Mouse (Mus musculus) heart, embryonic 15.5 days (tissue): ENCODE results near the gene Gm16181. TPM values are rescaled to one million over a fixed set of nuclear protein-coding genes. Genes with fewer than 3 reads are reported as not detected.

Experiments
- ATAC-seq: fragments of 200-750 bp; cut with Nextera tagmentation; replicated peaks from 2 replicates; pipeline ENCODE4 v1.8.0; 2017; ENCODE audit warnings: low read depth, moderate TSS enrichment; ENCODE audit not compliant: insufficient number of reproducible peaks, insufficient read depth, low FRiP score
- H3K27ac ChIP-seq: fragments of 300-500 bp; sonication (generic); 2 replicates; pipeline ENCODE4 v1.5.1; 2015; ENCODE audit warnings: mild to moderate bottlenecking, inconsistent platforms
- H3K27me3 ChIP-seq: fragments of 300-500 bp; sonication (generic); 2 replicates; pipeline ENCODE4 v1.6.1; 2015; ENCODE audit warnings: inconsistent platforms
- H3K36me3 ChIP-seq: fragments of 300-500 bp; sonication (generic); 2 replicates; pipeline ENCODE4 v1.6.1; 2015; ENCODE audit warnings: mild to moderate bottlenecking, inconsistent platforms
- H3K4me1 ChIP-seq: fragments of 300-500 bp; sonication (generic); replicated peaks from 2 replicates; pipeline ENCODE4 v1.6.1; 2015; ENCODE audit warnings: inconsistent platforms
- H3K4me2 ChIP-seq: fragments of 300-500 bp; sonication (generic); 2 replicates; pipeline ENCODE4 v1.6.1; 2015; ENCODE audit warnings: inconsistent platforms, mild to moderate bottlenecking, moderate library complexity
- H3K4me3 ChIP-seq: fragments of 300-500 bp; sonication (generic); 2 replicates; pipeline ENCODE4 v1.5.1; 2015; ENCODE audit warnings: mild to moderate bottlenecking, inconsistent platforms
- H3K9ac ChIP-seq: fragments of 300-500 bp; sonication (generic); 2 replicates; pipeline ENCODE4 v1.6.1; 2015; ENCODE audit warnings: mild to moderate bottlenecking, inconsistent platforms
- H3K9me3 ChIP-seq: fragments of 300-500 bp; sonication (generic); replicated peaks from 2 replicates; pipeline ENCODE4 v1.6.1; 2016; ENCODE audit warnings: inconsistent platforms
- WGBS: fragments of 180-500 bp; shearing (Covaris S2); methylation state at CpG from one replicate; pipeline ENCODE4 v1.1.7; 2015; ENCODE audit warnings: mixed read lengths; 5-methylcytosine and 5-hydroxymethylcytosine counted together
- polyA plus RNA-seq: library from polyadenylated mRNA; unstranded; fragments of >200 nt; fragmentation: Nextera tagmentation; extraction: Ambion mirVana; gene quantifications from 2 replicates; pipeline ENCODE4 v1.2.1, GENCODE M21; 2015

The Gm16181 gene
- polyA plus RNA-seq, 1 experiment from 2014 or later = 0.35 TPM

DNA sequence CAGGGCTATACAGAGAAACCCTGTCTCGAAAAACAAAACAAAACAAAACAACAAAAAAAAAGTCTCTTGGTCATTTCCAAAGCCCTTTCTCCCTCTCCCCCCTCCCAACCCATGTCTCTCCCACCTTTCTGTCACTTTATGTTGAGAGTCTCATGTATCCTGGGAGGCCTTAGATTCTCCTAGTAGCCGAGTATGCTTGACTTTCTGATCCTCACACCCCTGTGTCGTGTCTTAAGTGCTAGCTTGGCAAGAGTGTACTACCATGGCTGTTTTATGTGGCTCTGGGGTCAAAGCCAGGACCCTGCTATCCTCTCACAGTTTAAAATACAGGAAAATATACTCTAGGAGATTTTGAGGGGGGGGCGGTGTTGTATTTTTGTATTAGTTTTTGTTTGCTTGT lies 33.3 kb upstream of the Gm16181 start:
- H3K36me3 ChIP-seq = no peaks in the 10 kb centered on the region
- H3K27ac ChIP-seq = no peak overlapping the region
- H3K9me3 ChIP-seq = no peaks in the 10 kb centered on the region
- no peak for ATAC-seq
- no peak overlapping the region for H3K9ac ChIP-seq
- WGBS = 62% methylated on average over 4 of the region's 4 CpGs
- 0 out of 2 replicates have a peak overlapping the region, but pooled peaks have one; percentile 3 for H3K4me3 ChIP-seq
- H3K4me2 ChIP-seq = no peak overlapping the region
- peaks cover 5% of the 10 kb centered on the region; the same call in 1 of the 2 replicates for H3K4me1 ChIP-seq
- H3K27me3 ChIP-seq = no peaks in the 10 kb centered on the region

DNA sequence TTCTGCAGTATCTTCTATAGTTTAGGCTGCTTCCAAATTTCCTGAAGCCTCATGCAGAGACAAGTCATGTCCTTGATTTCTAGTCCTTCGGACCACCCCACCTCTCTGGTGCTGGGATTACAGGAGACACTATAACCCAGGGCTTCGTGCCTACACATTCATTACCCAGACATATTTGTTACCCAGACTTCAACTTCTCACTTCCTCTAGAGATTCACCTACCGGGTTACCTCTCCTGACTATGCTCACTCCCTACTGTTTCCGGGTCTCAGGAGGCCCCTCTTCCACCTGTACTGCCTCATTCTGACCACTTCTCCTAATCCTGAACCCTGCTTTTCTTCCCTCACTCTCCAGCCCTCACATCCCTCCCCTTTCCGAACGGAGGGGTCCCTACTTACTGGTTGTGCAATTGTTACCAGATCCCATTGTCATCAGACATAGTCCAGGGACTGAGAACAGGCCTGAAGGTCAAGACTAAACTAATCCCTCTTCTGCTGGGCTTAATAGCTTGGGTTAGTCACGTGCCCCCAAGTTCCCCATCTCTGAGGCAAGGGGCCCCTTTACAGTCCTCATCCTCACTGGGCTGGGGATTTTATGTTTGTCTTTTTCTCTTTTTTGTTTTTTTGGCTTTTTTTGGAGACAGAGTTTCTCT lies 32.5 kb upstream of the Gm16181 start, which contains the start of gene Lst1:
Gene Lst1, minus strand, starts transcription at position 481 of the 652 bp plus-strand sequence.
- Histone ChIP-seq H3K4me3 (0 out of 2 replicates have a peak within 1 kb of the TSS, but pooled peaks have one; percentile 3), H3K27me3 (no peaks in the 10 kb centered on the region), H3K9ac (no peak within 1 kb of the TSS), H3K36me3 (no peaks in the 10 kb centered on the region), H3K9me3 (no peaks in the 10 kb centered on the region), H3K4me1 (peaks cover 5% of the 10 kb centered on the region; the same call in 1 of the 2 replicates), H3K27ac (peak within 1 kb of the TSS; percentile 37; the same call in 1 of the 2 replicates), H3K4me2 (no peak within 1 kb of the TSS)
- 65% methylated on average over 7 of the region's 7 CpGs for WGBS
- no peak for ATAC-seq

- Histone ChIP-seq H3K4me3 (no peak overlapping the region), H3K4me2 (no peak overlapping the region), H3K27ac (peak overlapping the region; percentile 37; the same call in 1 of the 2 replicates), H3K9ac (no peak overlapping the region), H3K9me3 (no peaks in the 10 kb centered on the region), H3K4me1 (peaks cover 5% of the 10 kb centered on the region; the same call in 1 of the 2 replicates), H3K27me3 (peaks cover 8% of the 10 kb centered on the region), H3K36me3 (no peaks in the 10 kb centered on the region)
- 55% methylated on average over 1 of the region's 1 CpGs for WGBS
- ATAC-seq = no peak
These were observed 31.4 kb upstream of the Gm16181 start for GRCm38 (mm10) chr17:35189186-35189585.

GRCm38 (mm10) chr17:35190096-35190495 lies 30.5 kb upstream of the Gm16181 start:
- Histone ChIP-seq H3K9me3 (no peaks in the 10 kb centered on the region), H3K4me1 (peaks cover 8% of the 10 kb centered on the region), H3K27me3 (peaks cover 17% of the 10 kb centered on the region), H3K4me2 (no peak overlapping the region), H3K36me3 (no peaks in the 10 kb centered on the region), H3K27ac (peak overlapping the region; percentile 37; the same call in 1 of the 2 replicates), H3K4me3 (no peak overlapping the region), H3K9ac (no peak overlapping the region)
- no peak for ATAC-seq
- WGBS = 48% methylated on average over 4 of the region's 4 CpGs

DNA sequence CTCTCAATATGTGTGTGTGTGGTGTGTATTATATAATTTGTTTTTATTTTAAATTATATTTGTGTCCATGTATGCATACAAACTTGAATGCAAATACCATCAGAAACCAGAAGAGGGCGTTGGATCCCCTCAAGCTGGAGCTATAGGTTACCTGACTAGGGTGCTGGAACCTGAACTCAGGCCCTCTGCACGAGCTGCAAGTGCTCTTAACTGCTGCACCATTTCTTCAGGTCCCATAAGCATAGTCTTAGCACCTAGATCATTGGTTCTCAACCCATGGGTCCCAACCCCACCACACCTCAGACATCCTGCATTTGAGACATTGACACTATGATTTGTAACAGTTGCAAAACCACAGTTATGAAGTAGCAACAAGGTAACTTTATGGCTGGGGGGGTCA lies 28.9 kb upstream of the Gm16181 start:
- H3K9me3 ChIP-seq = no peaks in the 10 kb centered on the region
- no peak overlapping the region for H3K4me2 ChIP-seq
- H3K4me1 ChIP-seq = peaks cover 18% of the 10 kb centered on the region
- no peak for ATAC-seq
- H3K27me3 ChIP-seq = peaks cover 33% of the 10 kb centered on the region
- WGBS = 64% methylated on average over 2 of the region's 2 CpGs
- no peak overlapping the region for H3K27ac ChIP-seq
- H3K36me3 ChIP-seq = no peaks in the 10 kb centered on the region
- H3K4me3 ChIP-seq = no peak overlapping the region
- no peak overlapping the region for H3K9ac ChIP-seq

DNA sequence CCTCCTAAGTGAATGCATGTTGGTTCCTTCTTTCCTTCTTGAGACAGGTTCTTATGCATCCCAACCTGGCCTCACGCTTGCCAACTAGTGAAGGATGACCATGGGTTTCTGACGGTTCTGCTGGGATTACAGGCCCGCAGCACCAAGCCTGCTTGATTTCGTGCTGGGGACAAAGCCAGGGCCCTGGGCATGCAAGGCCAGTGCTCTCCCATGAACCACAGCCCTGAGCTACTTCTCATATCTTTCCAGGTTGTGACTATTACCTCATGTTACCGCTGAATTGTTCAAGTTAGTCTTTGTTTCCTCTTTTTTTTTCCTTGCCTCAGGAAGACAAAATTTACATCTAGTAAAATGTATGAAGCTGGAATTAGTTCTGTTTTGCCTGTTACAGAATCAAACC lies 27.7 kb upstream of the Gm16181 start:
- H3K4me2 ChIP-seq = no peak overlapping the region
- H3K9me3 ChIP-seq = no peaks in the 10 kb centered on the region
- WGBS = 71% methylated on average over 5 of the region's 5 CpGs
- H3K36me3 ChIP-seq = no peaks in the 10 kb centered on the region
- H3K9ac ChIP-seq = no peak overlapping the region
- no peak for ATAC-seq
- H3K27me3 ChIP-seq = peaks cover 40% of the 10 kb centered on the region
- no peak overlapping the region for H3K27ac ChIP-seq
- peaks cover 18% of the 10 kb centered on the region for H3K4me1 ChIP-seq
- no peak overlapping the region for H3K4me3 ChIP-seq

GRCm38 (mm10) chr17:35193881-35194843 lies 26.5 kb upstream of the Gm16181 start, which contains the start of gene Ltb:
Gene Ltb, plus strand, starts transcription at chr17:35194439.
- ATAC-seq = 0 out of 2 replicates have a peak, but pooled peaks have one; percentile 15
- 43% methylated on average over 28 of the region's 28 CpGs for WGBS
- H3K4me3 ChIP-seq = peak within 1 kb of the TSS; percentile 57; the same call in 1 of the 2 replicates
- H3K27ac ChIP-seq = no peak within 1 kb of the TSS
- H3K4me2 ChIP-seq = peak within 1 kb of the TSS; percentile 92
- no peaks in the 10 kb centered on the region for H3K36me3 ChIP-seq
- H3K4me1 ChIP-seq = peaks cover 18% of the 10 kb centered on the region
- no peaks in the 10 kb centered on the region for H3K9me3 ChIP-seq
- H3K27me3 ChIP-seq = peaks cover 50% of the 10 kb centered on the region
- H3K9ac ChIP-seq = no peak within 1 kb of the TSS

DNA sequence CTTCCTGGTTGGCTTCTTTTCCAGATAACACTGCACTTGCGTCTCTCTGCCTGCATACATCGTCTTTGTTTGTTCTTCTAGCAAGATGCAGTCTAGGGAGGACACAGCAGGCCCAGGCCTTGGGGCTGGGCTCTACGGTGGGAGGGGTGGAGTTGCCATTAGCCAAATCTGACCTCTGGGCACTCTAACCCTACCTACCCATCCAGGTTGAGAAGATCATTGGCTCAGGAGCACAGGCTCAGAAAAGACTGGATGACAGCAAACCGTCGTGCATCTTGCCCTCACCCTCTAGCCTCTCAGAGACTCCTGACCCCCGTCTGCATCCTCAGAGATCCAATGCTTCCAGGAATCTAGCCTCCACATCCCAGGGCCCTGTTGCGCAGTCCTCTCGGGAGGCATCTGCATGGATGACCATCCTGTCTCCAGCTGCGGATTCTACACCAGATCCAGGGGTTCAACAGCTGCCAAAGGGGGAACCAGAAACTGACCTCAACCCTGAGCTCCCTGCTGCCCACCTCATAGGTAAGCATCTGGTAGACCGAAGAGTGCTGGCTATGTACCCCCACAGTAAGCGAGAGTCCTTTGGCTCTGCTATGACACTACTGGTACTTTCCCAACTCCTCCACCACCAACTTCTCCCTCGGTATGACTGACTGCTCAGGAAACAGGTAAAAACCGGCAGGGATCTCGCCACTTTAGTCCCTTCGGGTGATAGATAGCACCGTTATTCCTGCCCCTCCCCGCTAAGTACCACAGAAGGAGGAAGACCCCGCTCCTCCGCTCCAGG lies 25.6 kb upstream of the Gm16181 start:
- peak overlapping the region; percentile 92 for H3K4me2 ChIP-seq
- 29% methylated on average over 19 of the region's 19 CpGs for WGBS
- ATAC-seq = 0 out of 2 replicates have a peak, but pooled peaks have one; percentile 20
- no peaks in the 10 kb centered on the region for H3K9me3 ChIP-seq
- H3K9ac ChIP-seq = peak overlapping the region; percentile 56
- no peak overlapping the region for H3K27ac ChIP-seq
- no peaks in the 10 kb centered on the region for H3K36me3 ChIP-seq
- peaks cover 18% of the 10 kb centered on the region for H3K4me1 ChIP-seq
- H3K4me3 ChIP-seq = peak overlapping the region; percentile 57
- peaks cover 57% of the 10 kb centered on the region for H3K27me3 ChIP-seq

DNA sequence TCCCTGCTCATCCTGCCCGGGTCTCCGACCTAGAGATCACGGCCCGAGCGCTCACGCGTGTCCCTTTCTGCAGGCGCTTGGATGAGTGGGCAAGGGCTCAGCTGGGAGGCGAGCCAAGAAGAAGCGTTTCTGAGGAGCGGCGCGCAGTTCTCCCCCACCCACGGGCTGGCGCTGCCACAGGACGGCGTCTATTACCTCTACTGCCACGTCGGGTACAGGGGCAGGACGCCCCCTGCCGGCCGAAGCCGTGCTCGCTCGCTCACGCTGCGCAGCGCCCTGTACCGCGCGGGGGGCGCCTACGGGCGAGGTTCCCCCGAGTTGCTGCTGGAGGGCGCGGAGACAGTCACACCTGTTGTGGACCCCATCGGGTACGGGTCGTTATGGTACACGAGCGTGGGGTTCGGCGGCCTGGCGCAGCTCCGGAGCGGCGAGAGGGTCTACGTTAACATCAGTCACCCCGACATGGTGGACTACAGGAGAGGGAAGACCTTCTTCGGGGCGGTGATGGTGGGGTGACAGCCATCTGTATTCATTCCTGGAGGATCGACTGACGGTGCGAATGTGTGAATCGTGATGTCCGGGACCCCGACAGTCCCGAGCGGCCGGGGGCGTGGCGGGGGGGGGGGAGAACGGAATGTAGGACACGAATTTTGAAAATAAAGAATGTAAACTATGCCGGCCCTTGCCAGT lies 24.9 kb upstream of the Gm16181 start:
- peaks cover 64% of the 10 kb centered on the region for H3K27me3 ChIP-seq

DNA sequence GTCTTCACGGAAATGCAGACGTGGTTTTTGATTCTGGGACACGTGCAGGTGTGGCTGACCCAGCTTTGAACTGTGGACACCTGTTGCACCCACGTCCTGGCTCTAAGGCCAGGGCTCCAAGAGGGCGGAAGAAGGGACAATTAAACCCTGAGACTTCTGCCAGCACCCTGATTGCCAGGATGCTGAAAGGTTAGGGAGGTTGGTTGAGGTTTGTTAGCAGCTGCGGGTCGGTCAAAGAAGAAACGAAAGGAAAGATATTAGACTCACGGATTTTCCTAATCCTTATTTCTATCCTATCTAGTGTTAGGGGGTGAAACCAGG lies 24.4 kb upstream of the Gm16181 start:
- Histone ChIP-seq H3K36me3 (no peaks in the 10 kb centered on the region), H3K27me3 (peaks cover 68% of the 10 kb centered on the region), H3K4me1 (peaks cover 18% of the 10 kb centered on the region), H3K27ac (no peak overlapping the region), H3K4me2 (peak overlapping the region; percentile 92), H3K9ac (peak overlapping the region; percentile 56), H3K9me3 (no peaks in the 10 kb centered on the region), H3K4me3 (peak overlapping the region; percentile 57)
- no peak for ATAC-seq
- WGBS = 27% methylated on average over 9 of the region's 9 CpGs

More for the DNA sequence above, 24.9 kb upstream of the Gm16181 start:
- H3K9ac ChIP-seq = peak overlapping the region; percentile 56
- H3K9me3 ChIP-seq = no peaks in the 10 kb centered on the region
- peak overlapping the region; percentile 92 for H3K4me2 ChIP-seq
- H3K4me3 ChIP-seq = peak overlapping the region; percentile 57
- ATAC-seq = peak; percentile 85
- H3K4me1 ChIP-seq = peaks cover 18% of the 10 kb centered on the region
- H3K27ac ChIP-seq = no peak overlapping the region
- H3K36me3 ChIP-seq = no peaks in the 10 kb centered on the region
- 1% methylated on average over 66 of the region's 66 CpGs for WGBS
